Mouse (Mus musculus): ENCODE results near the gene Arhgef7.

The Arhgef7 gene

DNA sequence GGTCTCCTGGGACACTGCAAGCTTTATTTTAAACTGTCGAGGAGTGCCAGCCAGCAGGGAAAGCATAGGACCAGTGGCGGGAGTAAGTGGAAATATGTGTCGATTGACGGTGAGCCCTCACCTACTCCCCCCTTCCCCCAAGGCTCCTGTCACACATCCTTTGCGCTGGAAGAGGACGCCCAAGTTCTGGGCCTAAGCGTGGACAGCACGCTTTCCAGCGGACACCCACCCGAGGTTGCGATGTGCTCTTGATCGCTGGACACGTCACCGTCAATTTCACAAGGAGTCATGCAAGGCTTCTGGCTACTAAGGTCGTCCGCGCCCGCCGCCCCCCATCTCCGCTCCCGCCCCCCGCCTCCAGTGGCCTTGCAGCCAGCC is 259 bp upstream of the Arhgef7 start:
- no peak for DNase-seq

DNA sequence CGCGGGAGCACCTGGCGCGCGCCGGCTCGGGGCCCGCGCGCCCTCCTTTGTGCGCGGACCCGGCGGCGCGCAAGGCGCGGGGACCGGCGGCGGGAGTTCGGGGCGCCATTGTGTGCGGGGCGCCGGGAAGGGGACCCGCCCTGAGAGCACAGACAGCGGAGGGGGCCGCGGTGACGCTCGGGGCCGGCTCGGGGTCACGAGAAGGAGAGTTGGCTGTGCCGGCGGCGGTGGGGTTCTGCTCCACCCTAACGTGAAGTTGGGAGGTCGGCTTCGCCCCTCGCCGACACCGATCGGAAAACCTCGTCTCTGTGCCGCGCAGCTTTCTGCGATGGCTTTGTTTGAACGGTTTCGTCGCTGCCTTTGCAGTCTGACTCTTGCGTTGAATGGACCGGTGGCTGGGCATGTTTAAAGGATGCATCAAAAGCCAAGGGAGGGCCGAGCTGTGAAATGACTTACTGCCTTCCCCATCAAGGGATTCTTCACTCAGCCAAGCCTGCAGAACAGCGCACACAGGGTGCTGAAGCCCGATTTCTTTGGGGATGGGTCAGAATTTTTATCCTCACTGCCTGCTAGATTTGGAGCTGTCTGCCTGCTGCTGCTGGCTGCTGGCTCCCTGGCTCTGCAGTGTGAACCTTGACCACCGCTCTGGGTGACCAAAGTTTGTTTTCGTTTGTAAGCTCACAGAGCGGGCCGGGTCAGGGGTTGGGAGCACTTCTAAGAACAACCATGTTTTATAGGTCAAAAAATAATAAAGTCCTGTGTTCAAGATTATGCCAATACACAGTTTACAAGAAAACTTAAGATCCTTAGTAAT is 1.2 kb downstream of the Arhgef7 start:
- DNase-seq: peak; percentile 48

DNA sequence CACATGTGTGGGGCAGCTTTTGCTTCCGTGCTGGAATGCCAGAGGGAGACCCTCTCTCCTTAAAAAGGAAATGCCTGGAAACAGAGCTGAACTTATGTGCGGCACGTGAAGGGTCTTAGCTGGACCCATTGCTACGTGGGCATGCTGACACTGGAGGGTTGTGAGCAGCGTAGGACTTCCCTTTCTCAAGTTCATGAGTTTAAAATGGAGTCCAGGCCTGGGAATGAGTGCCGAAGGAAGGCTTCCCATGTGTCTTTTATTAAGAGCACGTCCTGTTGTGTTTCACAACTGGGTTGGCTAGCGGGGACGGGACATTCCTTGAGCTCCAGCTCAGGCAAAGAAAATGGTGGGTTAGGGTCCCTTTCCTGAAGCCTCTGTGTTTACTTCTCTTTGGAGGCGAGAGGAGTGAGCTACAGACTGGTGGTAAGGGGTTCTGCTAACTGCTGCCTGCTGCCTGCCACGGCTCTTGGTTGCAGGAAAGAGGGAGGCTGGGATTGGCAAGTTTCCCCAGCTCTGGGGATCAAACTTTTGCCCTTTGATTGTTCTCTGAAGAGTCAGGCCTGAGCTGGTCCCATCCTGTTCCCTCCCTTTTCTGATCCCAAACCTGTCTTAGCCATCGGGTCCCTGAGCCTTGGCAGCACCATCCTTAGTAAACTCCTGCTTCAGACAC is 2.9 kb downstream of the Arhgef7 start:
- DNase-seq: no peak

DNA sequence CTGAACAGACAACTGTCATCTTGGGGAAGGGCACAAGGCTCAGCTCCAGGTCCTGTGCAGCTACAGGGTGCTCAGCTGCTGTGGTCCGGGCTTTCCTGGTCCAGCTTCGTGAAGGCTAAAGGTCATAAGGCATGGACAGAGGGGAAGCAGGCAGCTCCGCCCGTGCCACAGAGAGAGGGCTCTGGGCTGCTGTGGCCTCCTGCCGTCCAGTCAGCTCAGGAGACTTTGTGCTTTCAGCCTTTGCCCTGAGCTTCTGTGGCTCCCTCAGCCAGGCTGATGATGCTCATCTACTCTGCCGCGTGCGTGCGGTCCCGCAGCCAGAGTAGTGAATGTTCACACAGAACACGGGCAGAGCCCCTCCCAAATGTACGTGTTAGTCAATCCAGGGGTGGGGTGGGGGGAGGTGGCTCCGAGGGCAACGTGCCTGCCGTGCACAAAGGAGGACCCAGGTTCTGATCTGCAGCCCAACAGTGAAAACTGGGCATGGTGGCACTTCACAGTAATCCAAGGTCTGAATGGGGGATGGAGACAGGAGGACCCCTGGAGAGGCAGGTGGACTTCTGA is 8.2 kb downstream of the Arhgef7 start:
- DNase-seq: no peak

DNA sequence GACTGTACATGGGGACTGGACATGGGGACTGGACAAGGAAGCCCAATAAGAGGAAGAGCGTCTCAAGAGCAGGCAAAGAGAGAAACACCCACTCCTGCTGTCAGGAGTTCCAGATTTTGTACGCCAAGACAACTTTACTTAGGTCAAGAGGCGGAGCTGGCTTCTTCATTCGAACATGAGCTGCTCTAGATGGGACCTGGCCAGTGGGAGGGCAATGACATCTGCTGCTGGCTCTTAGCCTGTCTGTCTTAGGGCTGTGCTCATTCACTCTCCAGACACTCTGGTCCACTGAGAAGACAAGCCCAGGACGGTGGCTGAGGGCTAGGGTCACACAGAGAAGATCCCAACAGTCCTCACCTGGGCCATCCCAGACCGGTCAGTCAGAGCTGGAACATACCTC is 9.6 kb downstream of the Arhgef7 start:
- no peak for DNase-seq

DNA sequence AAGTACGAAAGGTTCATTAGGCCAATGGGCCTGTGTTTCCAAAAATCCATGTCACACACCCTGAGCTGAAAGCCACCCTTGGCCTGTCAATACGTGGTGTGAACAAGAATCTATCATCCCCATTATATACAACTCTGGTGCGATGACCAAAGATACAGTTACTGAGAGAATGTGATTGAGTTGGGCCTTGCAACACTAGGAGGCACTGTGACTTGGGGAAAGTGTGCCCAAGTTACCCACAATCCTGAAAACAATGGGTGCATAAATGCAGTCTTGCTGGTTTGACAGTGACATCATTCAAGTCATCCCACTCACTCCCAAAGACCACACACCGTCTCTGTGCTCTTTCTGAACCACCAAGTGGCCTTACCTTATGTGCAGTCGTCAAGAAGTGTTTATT is 11.6 kb downstream of the Arhgef7 start:
- DNase-seq: no peak

DNA sequence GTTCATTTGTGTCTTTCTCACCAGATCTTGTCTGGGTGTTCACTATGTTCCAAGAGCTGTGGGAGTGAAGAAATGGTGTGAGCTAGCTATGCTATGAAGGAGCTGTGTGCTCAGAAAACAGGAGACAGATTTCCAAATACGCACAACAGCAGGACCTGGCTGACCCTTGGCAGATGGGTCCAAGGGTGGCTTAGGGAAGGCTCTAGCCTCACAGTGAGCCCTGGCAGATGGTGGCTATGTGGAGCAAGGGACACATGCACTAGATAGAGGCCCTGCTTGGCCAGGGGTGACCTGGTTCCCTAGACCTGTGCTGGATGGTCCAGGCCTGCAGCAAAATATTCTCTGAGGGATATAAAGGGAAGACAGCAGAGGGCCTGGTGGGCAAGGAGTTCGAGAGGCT is 13.3 kb downstream of the Arhgef7 start:
- no peak for DNase-seq

DNA sequence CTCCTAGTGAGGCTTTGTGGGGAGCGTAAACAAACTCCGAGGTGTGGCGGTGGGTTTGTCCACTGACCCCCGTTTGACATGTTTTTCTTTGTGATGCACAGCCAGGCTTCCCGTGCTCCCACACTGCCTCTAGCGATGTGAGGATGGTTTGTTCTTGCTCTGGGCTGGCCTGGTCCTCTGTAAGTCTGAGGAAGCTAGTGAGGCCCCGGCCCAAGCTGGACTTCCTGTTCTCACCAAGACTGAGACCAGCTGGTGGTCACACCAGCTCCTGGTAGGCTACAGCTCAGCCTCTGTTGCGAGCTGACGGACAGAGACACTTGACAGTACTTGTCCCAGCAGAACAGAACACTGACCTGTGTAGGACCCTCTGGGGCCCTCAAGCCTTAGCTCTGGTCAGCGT is 16.1 kb downstream of the Arhgef7 start:
- DNase-seq: peak; percentile 27

DNA sequence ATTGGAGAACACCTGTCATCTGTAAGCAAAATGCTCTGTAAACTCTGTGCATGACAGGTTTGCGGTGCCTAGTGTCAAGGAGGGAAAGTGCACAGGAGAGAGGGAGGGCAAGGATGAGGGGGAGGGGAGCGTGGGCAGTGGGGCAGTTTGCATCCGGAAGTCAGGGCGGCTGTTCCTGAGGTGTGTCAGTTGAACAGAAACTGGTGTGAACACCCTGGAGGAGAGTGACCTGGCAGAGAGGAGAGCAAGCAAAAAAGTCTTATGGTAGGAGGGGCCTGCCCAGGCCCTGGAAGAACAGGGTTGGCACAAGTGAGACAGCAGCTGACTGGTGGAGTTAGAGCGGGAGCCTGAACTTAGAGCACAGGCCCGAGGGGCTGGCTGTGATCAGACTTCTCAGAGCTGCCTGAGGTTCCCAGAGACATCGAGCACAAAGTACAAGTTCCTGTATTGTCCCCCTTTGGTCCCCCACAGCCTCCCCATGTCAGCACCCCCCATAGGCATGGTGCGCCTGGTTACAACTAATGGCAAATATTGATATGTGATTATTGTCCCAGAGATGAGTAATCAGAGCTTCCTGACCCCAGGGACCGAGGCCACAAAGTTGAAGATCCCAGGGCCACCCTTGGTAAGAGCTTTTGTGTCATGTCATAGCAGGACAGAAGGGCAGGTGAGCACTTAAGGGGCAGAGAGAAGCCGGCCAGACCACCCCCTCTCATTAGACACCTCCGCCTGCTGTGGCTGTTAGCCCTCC is 19.5 kb downstream of the Arhgef7 start:
- DNase-seq: no peak

DNA sequence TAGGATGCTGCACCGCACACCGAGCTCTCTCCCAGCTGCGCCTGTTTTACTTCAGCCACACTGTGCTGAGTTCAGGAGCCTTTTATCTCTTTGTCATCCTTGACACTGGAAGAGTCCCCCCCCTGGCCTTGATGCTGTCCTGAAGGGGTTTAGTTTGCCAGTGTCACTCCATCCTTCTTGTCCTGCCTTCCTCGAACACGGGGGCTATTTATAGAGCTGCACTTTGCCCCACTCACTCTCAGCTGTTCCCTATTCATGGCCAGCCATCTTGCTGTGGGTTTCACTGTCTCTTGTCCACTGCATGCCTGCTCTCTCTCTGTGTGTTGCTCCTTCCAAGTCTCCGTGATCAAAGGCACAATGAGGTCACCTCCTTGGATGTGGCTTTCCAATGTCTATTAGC is 22.0 kb downstream of the Arhgef7 start:
- DNase-seq: no peak

DNA sequence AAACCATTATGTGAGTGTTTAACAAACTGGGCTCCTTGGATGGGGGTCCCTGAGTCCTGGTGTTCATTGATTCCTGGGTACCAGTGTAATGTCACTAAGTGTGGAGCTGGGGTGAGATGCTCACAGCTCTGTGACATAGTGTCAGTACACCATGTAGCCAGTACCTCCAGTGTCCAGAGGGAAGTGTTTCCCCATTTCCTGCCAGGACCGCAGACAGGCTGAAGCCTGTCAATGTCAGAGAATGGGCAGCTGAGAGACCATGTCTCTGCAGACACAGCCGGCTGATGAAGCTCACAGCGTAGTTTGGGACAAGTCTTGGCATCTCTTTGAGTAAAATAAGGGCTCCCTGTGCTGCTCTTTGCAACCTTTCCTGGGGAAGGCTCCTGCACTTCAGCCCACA is 24.8 kb downstream of the Arhgef7 start:
- DNase-seq: no peak

DNA sequence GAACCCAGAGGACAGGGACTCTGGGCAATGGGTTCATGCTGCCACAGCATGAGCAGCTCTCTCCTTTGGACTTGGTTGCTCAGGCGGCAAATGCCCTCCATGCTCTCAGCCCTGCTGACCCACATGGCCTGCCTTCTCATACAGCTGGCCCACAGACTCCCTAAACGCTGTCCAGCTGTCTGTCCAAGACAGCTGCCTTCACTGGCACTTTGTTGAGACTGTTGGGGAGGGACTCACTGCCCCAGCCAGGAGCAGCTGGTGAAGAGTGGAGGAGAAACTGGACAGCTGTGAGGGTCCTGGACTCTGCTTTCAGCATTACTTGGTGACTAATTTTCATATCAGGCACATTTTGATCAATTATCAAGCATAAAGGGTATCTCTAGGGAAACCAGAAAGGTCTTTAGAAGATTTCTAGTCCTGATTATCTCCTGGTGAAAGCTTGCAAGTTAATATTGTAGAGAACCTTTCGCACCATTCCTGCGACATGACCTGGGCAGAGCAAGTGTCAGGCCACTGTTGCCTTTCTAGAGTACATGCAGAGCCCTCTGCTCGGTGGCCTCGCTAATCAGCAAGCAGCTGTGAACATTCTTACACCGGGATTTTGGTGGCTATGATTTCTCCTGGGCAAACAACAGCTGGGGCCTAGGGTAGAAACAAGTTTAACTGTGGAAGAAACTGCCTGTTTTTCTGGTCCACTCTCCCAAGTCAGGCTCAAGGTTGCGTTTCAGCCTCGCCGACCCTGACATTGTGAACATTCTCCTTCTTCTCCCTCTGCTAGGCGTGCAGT is 25.8 kb downstream of the Arhgef7 start:
- no peak for DNase-seq

DNA sequence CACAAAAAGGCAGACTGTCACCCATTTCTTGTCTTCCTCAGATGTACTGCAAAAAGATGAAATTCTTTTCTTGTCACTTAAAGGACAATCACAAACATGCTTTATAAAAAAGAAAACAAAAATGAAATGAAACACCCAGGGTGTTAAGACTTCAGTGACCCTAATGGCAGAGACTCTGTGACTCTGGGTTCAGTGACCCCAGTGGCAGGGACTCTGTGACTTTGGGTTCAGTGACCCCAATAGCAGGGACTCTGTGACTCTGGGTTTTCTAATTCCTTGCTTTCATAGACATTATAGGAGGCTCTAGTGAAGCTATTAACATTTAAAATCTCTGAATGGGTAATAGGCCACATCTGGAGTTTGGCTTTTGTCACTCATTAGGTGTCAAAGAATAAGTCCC is 27.2 kb downstream of the Arhgef7 start:
- DNase-seq: no peak

DNA sequence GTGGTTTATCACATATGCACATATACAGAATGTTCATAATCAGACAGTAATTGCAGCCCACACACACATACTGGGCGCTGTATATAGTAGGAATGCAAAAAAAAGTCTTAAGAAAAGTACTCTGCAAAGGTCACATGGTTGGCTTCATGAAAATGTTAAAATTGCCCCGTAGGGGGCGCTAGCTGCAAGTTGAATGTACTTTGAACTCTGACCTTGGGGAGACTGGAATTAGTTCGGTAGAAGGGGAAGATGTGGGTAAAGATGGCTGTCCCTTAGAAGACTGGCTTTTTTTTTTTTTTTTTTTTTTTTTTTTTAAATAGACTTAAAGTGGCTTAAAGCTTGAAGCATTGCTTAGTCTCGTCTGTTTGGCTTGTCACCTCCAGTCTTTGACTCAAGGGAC is 28.4 kb downstream of the Arhgef7 start:
- DNase-seq: peak; percentile 66

DNA sequence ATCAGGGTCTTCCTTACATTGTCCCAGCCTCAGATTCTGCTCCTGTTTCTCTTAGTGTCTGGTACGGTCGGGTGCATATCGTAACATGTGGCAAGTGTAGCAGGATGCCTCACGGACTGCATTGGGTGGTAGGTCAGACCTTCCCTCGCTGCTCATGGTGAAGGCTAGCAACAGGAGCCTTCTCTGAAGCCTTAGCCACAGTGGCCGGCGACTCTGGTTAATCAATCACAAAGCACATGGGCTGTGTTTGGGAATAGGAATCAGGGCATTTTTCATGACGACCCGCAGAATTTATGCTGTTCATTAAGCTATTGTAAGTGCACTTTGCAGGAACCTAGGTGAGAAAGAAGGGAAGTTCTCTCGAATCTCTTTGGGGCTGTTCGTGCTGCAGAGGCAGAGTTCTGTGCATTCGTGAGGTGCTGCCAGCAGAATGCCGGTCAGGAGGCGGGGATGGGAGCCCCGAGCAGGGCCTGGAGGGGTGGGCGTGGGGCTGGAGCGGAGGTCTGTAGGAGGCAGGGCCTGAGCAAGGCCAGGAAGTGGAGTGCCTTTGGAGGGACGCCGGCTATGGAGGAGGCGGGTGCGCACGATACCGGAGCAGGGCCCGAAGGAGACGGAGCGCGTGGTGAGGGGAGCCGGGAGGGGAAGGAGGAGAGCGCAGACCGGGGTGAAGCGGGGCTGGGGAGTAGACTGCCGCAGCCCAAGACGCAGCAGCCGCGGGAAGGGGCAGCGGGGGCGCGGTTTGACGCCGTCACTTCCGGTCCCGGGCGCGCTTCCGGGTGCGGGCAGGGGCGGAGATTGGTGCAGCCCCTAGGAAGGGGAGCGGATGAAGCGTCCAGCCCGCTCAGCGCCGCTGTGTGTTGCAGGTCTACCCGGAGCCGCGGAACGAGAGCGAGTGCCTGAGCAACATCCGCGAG is 30.3 kb downstream of the Arhgef7 start:
- peak; percentile 90 for DNase-seq

DNA sequence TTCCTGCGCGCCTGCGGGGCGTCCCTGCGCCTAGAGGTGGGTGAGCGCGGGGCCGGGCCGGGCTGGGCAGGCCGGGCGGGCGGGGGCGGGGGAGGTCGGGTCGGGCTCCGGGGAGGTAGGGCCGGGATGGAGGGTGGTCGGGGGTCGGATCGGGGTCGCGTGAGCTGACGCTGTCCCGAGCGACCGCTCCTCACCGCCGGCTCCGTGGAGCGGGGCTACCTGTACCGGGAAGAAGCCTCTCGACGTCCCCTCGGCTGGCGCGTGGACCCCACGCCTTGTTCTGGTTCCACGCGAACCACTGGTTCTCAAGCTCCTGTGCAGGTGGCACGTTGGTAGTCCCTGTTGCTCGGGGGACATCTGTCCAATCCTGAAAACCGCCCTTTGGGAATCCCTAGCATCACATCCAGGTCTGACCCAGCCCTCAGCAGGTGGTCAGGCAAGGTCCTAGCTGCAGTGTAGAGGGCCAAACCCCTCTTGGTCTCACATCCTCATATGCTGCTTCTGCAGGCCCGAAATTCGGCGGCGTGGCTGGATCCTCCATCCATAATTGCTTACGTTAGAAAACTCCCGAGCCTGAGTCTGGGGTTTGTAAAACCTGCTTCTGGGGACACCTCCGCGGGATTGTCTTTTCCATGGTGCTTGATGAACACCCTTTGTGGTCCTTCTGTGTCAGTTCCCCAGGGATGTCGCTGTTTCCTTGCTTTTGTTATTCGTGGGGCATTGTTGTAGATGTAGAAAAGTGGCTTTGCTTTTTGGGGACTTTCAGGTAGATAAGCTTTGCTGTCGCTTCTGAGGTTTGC is 31.2 kb downstream of the Arhgef7 start:
- DNase-seq: no peak

DNA sequence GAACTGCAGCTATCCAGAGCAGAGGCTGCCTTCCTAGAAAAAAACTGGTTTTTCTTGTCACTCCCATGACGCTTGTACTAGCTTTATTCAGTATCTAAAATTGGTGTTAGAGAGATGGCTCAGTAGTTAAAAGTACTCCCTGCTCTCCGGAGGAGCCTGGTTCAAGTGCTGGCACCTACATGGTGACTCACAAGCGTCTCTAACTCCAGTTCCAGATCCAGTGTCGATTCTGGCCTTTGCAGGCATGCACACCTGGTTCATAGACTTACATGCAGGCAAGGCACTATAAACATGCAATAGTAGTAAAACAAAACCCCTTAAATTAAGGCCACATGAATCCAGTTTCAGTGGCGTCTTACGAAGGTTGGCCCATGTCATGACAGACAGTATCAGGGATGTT is 34.0 kb downstream of the Arhgef7 start:
- no peak for DNase-seq

DNA sequence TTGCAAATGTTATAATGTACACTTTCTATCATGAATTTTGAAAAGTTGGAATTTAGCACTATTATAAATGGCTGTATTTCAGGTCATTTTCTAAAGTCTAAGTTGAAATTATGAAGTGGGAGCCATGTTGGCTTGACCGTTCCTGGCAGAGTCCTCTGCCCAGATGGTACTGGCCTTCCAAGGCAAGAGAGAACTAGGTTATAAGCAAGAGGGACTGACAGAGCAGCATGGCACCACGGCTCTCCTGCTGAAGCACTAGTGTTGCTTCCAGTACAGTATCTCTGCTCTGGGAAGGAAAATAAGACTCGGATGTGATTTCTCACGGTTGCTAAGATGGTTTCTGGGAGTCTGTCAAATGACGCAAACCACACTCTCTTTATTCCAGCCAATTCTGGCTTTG is 34.5 kb downstream of the Arhgef7 start:
- no peak for DNase-seq

DNA sequence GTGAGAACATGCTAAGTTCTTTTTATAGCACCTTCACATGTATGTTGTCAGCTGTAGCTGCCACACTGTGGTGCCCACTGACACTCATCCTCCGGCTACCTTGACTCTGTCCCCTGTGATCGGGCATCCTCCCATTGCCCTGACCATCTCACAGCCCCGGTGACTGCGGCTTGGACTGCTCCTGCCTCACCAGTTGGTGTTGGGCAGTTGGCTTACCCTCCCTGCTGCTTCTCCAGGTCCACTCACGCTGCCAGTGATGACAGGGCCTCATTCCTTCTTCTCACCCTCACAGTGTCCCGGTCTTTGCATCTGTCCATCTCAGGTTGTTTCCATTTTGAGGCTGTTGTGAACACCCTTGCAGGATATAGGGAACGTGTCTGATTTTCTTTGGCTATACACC is 35.3 kb downstream of the Arhgef7 start:
- no peak for DNase-seq

DNA sequence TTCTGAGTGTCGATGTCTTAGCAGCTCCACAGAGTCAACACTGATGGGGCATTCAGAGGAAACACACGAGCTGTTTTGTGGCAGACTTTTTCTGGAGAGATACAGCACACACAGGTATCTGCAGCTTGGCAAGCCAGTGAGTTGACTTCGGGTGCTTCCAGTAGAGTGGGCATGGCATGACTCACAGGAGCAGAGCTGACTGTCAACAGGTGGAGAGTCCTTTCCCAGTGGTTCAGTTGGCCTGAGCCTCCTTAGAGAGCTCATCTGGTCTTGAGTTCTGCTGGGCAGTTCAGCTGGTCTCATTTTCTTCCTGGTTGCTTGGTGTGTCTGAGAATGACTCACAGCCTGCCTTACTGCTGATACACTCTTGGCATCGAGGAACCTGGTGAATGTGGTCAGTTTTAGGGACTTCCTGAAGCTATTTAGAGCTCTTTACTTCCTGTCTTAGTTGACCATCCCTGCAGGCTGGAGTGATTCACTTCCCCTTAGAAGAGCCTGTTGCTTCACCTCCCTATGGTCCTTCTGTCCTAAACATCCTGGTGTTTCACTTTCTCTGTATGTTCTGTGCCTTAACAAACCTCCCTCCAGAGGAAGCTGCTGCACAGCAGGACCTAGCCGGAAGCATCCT is 39.8 kb downstream of the Arhgef7 start:
- no peak for DNase-seq

Measured in right cerebral cortex, postnatal 14 days (tissue).